In genomic region chr11:108119785-108120184, GRCm38 (mm10) we compare ENCODE assay signal across 22 mouse cellular contexts.
DNase-seq lines count a peak whose midpoint lies in the region; ATAC-seq lines count a peak whose summit lies in the region.
"Had no signal": no experiment of that assay in that cellular context is flagged by ENCODE, and none has a peak within 500 bp of the region (broad histone marks: within the 10 kb centered on the region; RNA-seq: fewer than 3 reads in every experiment).

No protein-coding gene starts in this region.

- intact Hi-C loops in heart, postnatal 25 days (cut with DNase I): no loop called here

- H3K4me3 ChIP-seq in heart, embryonic 13.5 days: no peak overlapping the region
- no peak overlapping the region for H3K4me3 ChIP-seq in heart, embryonic 16.5 days (ENCODE audit: low read length)
- H3K4me3 ChIP-seq: embryonic facial prominence, embryonic 10.5 days; embryonic facial prominence, embryonic 12.5 days; forebrain, embryonic 13.5 days; forebrain, embryonic 15.5 days had no signal

- H3K4me1 ChIP-seq in heart, embryonic 13.5 days: peaks cover 49% of the 10 kb centered on the region
- peaks cover 23% of the 10 kb centered on the region for H3K4me1 ChIP-seq in heart, embryonic 16.5 days (ENCODE audit: control insufficient read depth, insufficient read depth, low read length)
- H3K4me1 ChIP-seq: embryonic facial prominence, embryonic 12.5 days had no signal

- no peaks in the 10 kb centered on the region for H3K36me3 ChIP-seq in heart, embryonic 13.5 days
- H3K36me3 ChIP-seq in heart, embryonic 16.5 days (ENCODE audit: control insufficient read depth, insufficient read depth): no peaks in the 10 kb centered on the region
- H3K36me3 ChIP-seq: embryonic facial prominence, embryonic 10.5 days; embryonic facial prominence, embryonic 12.5 days; forebrain, embryonic 15.5 days; G1E had no signal

- no peak for ATAC-seq in heart, embryonic 13.5 days (ENCODE audit: extremely low read depth, insufficient number of reproducible peaks, low FRiP score, low TSS enrichment)
- ATAC-seq in heart, embryonic 16.5 days (replicated peaks; ENCODE audit: extremely low read depth, insufficient read depth, low FRiP score): no peak
- ATAC-seq in megakaryocyte, adult 5-6 weeks (ENCODE audit: poor library complexity, severe bottlenecking): 0 out of 2 replicates have a peak, but pooled peaks have one; percentile 7
- ATAC-seq: activated CD4-positive, CD25-positive, alpha-beta regulatory T cell, adult 4 months; forebrain, embryonic 13.5 days; forebrain, embryonic 15.5 days; Patski had no signal

- H3K9me3 ChIP-seq in heart, embryonic 13.5 days: no peaks in the 10 kb centered on the region
- no peaks in the 10 kb centered on the region for H3K9me3 ChIP-seq in heart, embryonic 16.5 days (replicated peaks; ENCODE audit: control insufficient read depth, low read length)
- H3K9me3 ChIP-seq: embryonic facial prominence, embryonic 10.5 days; embryonic facial prominence, embryonic 12.5 days; forebrain, embryonic 13.5 days; forebrain, embryonic 15.5 days had no signal

- DNase-seq in heart, postnatal 25 days (ENCODE audit: low spot score): no peak
- DNase-seq in heart, adult 9 months (ENCODE audit: low spot score in 2 of 2): no peak
- DNase-seq in gastrocnemius, postnatal 10 days: no peak
- DNase-seq in frontal cortex, postnatal 25 days (ENCODE audit: low spot score in 2 of 2): no peak
- DNase-seq: adrenal gland, adult 8-10 months; adrenal gland, postnatal 14 days; adrenal gland, postnatal 36 days; cerebellum, adult 11-12 months; cerebellum, adult 2 months; cerebellum, adult 9-10 months; cerebellum, postnatal 10 days; cerebellum, postnatal 25 days had no signal

- no peak overlapping the region for H3K4me2 ChIP-seq in heart, embryonic 13.5 days
- H3K4me2 ChIP-seq in heart, embryonic 16.5 days (ENCODE audit: low read depth, low read length): no peak overlapping the region
- H3K4me2 ChIP-seq: embryonic facial prominence, embryonic 12.5 days; forebrain, embryonic 13.5 days; forebrain, embryonic 15.5 days had no signal

- no peak overlapping the region for H3K9ac ChIP-seq in heart, embryonic 13.5 days
- no peak overlapping the region for H3K9ac ChIP-seq in heart, embryonic 16.5 days (ENCODE audit: low read length)
- H3K9ac ChIP-seq: embryonic facial prominence, embryonic 12.5 days; forebrain, embryonic 13.5 days; forebrain, embryonic 15.5 days had no signal

- H3K27ac ChIP-seq in heart, embryonic 13.5 days (replicated peaks): peak overlapping the region; percentile 40; the same call in 1 of the 2 replicates
- H3K27ac ChIP-seq in heart, embryonic 16.5 days (ENCODE audit: low read length): 0 out of 2 replicates have a peak overlapping the region, but pooled peaks have one; percentile 65
- H3K27ac ChIP-seq: embryonic facial prominence, embryonic 10.5 days; embryonic facial prominence, embryonic 12.5 days; forebrain, embryonic 13.5 days; forebrain, embryonic 15.5 days had no signal

- 87% methylated on average over 3 of the region's 3 CpGs for WGBS in heart, embryonic 13.5 days
- WGBS in heart, embryonic 16.5 days: 77% methylated on average over 3 of the region's 3 CpGs

- H3K27me3 ChIP-seq in heart, embryonic 13.5 days (replicated peaks): no peaks in the 10 kb centered on the region
- no peaks in the 10 kb centered on the region for H3K27me3 ChIP-seq in heart, embryonic 16.5 days (ENCODE audit: control insufficient read depth, insufficient read depth, low read length)
- H3K27me3 ChIP-seq: embryonic facial prominence, embryonic 12.5 days; forebrain, embryonic 13.5 days; forebrain, embryonic 15.5 days; Patski had no signal
